Mouse (Mus musculus) granulocyte monocyte progenitor cell, adult 5-6 weeks (primary cell): Measurements from ENCODE around the gene Zw10. TPM values are rescaled to one million over a fixed set of nuclear protein-coding genes. Genes with fewer than 3 reads are reported as not detected.

Experiments used
- total RNA-seq, 2 experiments: library from RNA; stranded (forward) in 1 of 2; stranded (reverse) in 1 of 2; fragments of 200-712, 200-1000 nt in 1 of 2; fragments of >200 nt in 1 of 2; fragmentation: Nextera tagmentation in 1 of 2; gene quantifications; 2 replicates each; pipeline ENCODE4 v1.2.3; 2014 to 2017

The Zw10 gene
- total RNA-seq, 2 experiments from 2014 or later, result 19.8 to 37.4 TPM

Other genes starting within 250 kb of the Zw10 start
- 6.3 and 10.0 TPM in 2 replicates for gene Zbtb16, start 219.4 kb upstream of the Zw10 start, total RNA-seq (2014; fragmentation: Nextera tagmentation)
- 7.0 and 10.1 TPM in 2 replicates for gene Zbtb16, start 219.4 kb upstream of the Zw10 start, total RNA-seq (2017)
- not detected in 2 replicates for gene Htr3a, start 144.5 kb upstream of the Zw10 start, total RNA-seq (2014; fragmentation: Nextera tagmentation)
- gene Htr3a, start 144.5 kb upstream of the Zw10 start, total RNA-seq (2017), result not detected in 2 replicates
- gene Htr3b, start 90.6 kb upstream of the Zw10 start, total RNA-seq (2014; fragmentation: Nextera tagmentation), result not detected in 2 replicates
- gene Htr3b, start 90.6 kb upstream of the Zw10 start, total RNA-seq (2017), result not detected in 2 replicates
- gene Usp28, start 70.2 kb upstream of the Zw10 start, total RNA-seq (2014; fragmentation: Nextera tagmentation), result 16.5 and 17.2 TPM in 2 replicates
- gene Usp28, start 70.2 kb upstream of the Zw10 start, total RNA-seq (2017), result 10.0 and 17.4 TPM in 2 replicates
- not detected in 2 replicates for gene Tmprss5, start 25.6 kb downstream of the Zw10 start, total RNA-seq (2014; fragmentation: Nextera tagmentation)
- gene Tmprss5, start 25.6 kb downstream of the Zw10 start, total RNA-seq (2017), result not detected in 2 replicates
- gene Gm4894, start 194.9 kb downstream of the Zw10 start, total RNA-seq (2014; fragmentation: Nextera tagmentation), result not detected in 2 replicates
- gene Gm4894, start 194.9 kb downstream of the Zw10 start, total RNA-seq (2017), result not detected in 2 replicates